Mouse (Mus musculus) liver, embryonic 14.5 days (tissue): ENCODE results near the gene Mex3a. TPM values are rescaled to one million over a fixed set of nuclear protein-coding genes. Genes with fewer than 3 reads are reported as not detected.

Source experiments
- ATAC-seq: fragments of 200-750 bp; cut with Nextera tagmentation; 2 replicates; pipeline ENCODE4 v1.8.0; 2017; ENCODE audit warnings: moderate number of reproducible peaks, mild to moderate bottlenecking, moderate library complexity; ENCODE audit not compliant: insufficient read depth
- DNase-seq, 3 experiments: peaks; one replicate each; pipeline ENCODE4 v3.0.0-alpha.2; 2012 to 2013; ENCODE audit warnings: low read depth in 3 of 3, low spot score in 3 of 3
- H3K27ac ChIP-seq: fragments of 300-500 bp; sonication (generic); 2 replicates; pipeline ENCODE4 v1.5.1; 2014; ENCODE audit warnings: moderate library complexity, mild to moderate bottlenecking, control low read depth, inconsistent platforms
- H3K27me3 ChIP-seq: fragments of 300-500 bp; sonication (generic); 2 replicates; pipeline ENCODE4 v1.6.1; 2014; ENCODE audit warnings: mild to moderate bottlenecking, low read length, moderate library complexity; ENCODE audit not compliant: control insufficient read depth, insufficient read depth
- H3K36me3 ChIP-seq: fragments of 300-500 bp; sonication (generic); replicated peaks from 2 replicates; pipeline ENCODE4 v1.6.1; 2014; ENCODE audit warnings: low read depth; ENCODE audit not compliant: control insufficient read depth, insufficient read depth
- H3K4me1 ChIP-seq, 2 experiments: fragments of 200-500 bp in 1 of 2; fragments of 300-500 bp in 1 of 2; sonication (generic) in 1 of 2; replicated peaks; 2 replicates each; pipeline ENCODE4 v1.6.1; 2012 to 2014; ENCODE audit warnings: antibody characterized with exemption in 1 of 2, inconsistent platforms in 1 of 2, low read length in 1 of 2; ENCODE audit not compliant: control insufficient read depth in 2 of 2, insufficient read depth in 2 of 2
- H3K4me2 ChIP-seq: fragments of 300-500 bp; sonication (generic); 2 replicates; pipeline ENCODE4 v1.6.1; 2014; ENCODE audit warnings: low read depth, mild to moderate bottlenecking, control low read depth, moderate library complexity
- H3K4me3 ChIP-seq, 2 experiments: fragments of 200-500 bp in 1 of 2; fragments of 300-500 bp in 1 of 2; sonication (generic) in 1 of 2; 2 replicates each; pipeline ENCODE4 v1.5.1; 2012 to 2014; ENCODE audit warnings: low read depth in 2 of 2, low read length in 2 of 2, mild to moderate bottlenecking in 2 of 2, control low read depth in 1 of 2, inconsistent platforms in 1 of 2, moderate library complexity in 1 of 2; ENCODE audit not compliant: insufficient read depth in 1 of 2
- H3K9ac ChIP-seq: fragments of 300-500 bp; sonication (generic); replicated peaks from 2 replicates; pipeline ENCODE4 v1.6.1; 2014; ENCODE audit warnings: mild to moderate bottlenecking, control low read depth, moderate library complexity
- H3K9me3 ChIP-seq: fragments of 300-500 bp; sonication (generic); 2 replicates; pipeline ENCODE4 v1.6.1; 2016; ENCODE audit warnings: low read length, mixed read lengths; ENCODE audit not compliant: control insufficient read depth
- CTCF ChIP-seq: IDR thresholded peaks from 2 replicates; pipeline ENCODE4 v1.5.1; 2016; ENCODE audit warnings: antibody characterized with exemption, low read depth, control low read depth
- EP300 ChIP-seq: IDR thresholded peaks from 2 replicates; pipeline ENCODE4 v1.6.1; 2016; ENCODE audit warnings: antibody characterized with exemption, low read depth
- WGBS: fragments of 180-500 bp; shearing (Covaris S2); extraction: QIAGEN DNeasy Blood & Tissue Kit; methylation state at CpG from one replicate; pipeline ENCODE4 v1.1.7; 2014; ENCODE audit not compliant: insufficient replicate concordance; 5-methylcytosine and 5-hydroxymethylcytosine counted together
- polyA plus RNA-seq, 2 experiments: library from polyadenylated mRNA; depleted of rRNA in 1 of 2; stranded (reverse) in 1 of 2; unstranded in 1 of 2; fragments of >200 nt; fragmentation: Nextera tagmentation in 1 of 2; extraction: Ambion mirVana in 1 of 2; gene quantifications; 2 replicates each; pipeline versions ENCODE4 v1.2.1 to v1.2.3; 2012 to 2014

The Mex3a gene
- polyA plus RNA-seq, 2 experiments = 0.74 to 1.1 TPM

GRCm38 (mm10) chr3:88552082-88552645 is 20.0 kb downstream of the Mex3a start:
- peak overlapping the region; percentile 74 for H3K27ac ChIP-seq
- H3K9ac ChIP-seq = peak overlapping the region; percentile 77
- H3K4me2 ChIP-seq = peak overlapping the region; percentile 96
- TF ChIP-seq CTCF = no peak
- no peak for TF ChIP-seq EP300
- H3K4me1 ChIP-seq = peaks cover 9 to 16% of the 10 kb centered on the region in 2 experiments
- H3K4me3 ChIP-seq = peak overlapping the region; percentile 88 to 96
- H3K9me3 ChIP-seq = no peaks in the 10 kb centered on the region
- peaks cover 5% of the 10 kb centered on the region for H3K36me3 ChIP-seq
- no peak for DNase-seq
- no peak for ATAC-seq
- H3K27me3 ChIP-seq = no peaks in the 10 kb centered on the region
- 11% methylated on average over 16 of the region's 16 CpGs for WGBS

DNA sequence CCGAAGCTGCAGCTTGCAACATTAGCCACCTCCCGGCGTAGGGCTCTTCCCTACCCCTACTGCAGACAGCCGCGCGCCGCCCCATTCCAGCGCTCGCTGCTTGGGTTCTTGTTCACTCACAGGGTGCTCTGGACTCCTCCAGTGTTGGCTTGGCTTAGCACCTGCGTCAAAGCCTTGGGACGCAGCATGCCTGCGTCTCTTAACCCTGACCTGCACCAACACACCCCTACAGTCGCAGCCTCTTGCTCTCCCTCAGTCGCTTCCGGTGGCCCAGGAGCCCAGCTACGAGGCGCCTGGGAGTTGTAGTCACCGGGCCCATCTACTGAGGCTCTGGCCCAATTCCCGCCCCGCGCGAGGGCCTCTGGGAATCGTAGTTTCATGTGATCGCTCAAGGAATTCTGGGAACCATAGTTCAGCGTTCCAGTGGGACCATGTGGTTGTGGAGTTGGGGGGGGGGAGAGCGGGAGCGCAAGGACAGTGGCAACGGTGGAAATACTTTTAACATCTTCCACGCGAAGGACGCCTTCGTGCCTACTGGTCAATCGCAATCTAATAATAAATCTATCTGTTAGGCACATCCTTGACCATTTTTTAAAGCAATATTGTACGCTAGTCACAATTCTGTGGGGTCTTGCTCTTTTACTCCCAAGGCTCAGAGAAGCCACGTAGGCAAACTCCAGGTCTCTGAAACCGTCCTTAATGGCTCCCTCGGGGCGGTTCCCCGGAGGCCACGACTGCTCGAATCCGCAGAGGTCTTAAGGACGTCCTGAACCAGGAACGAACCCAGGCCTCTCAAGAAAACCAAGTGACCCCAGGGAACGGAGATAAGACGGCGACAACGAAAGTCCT is 20.7 kb downstream of the Mex3a start, which contains the start of gene Lamtor2:
Gene Lamtor2 (minus strand): TSS at position 399 of the 849 bp plus-strand sequence.
- Histone ChIP-seq H3K27ac (peak within 1 kb of the TSS; percentile 86), H3K4me1 (peaks cover 9 to 15% of the 10 kb centered on the region in 2 experiments), H3K27me3 (no peaks in the 10 kb centered on the region), H3K36me3 (peaks cover 8% of the 10 kb centered on the region), H3K4me3 (peak within 1 kb of the TSS; percentile 88 to 96), H3K9ac (peak within 1 kb of the TSS; percentile 87), H3K4me2 (peak within 1 kb of the TSS; percentile 96), H3K9me3 (no peaks in the 10 kb centered on the region)
- DNase-seq (peak; percentile 94 to 96 (median 96)), ATAC-seq (peak; percentile 84)
- no peak for TF ChIP-seq CTCF
- TF ChIP-seq EP300 = no peak
- WGBS = under 1% methylated on average over 48 of the region's 48 CpGs

GRCm38 (mm10) chr3:88553525-88553879 is 21.3 kb downstream of the Mex3a start, which contains the start of gene Ubqln4:
TSS of gene Ubqln4 (plus strand) at chr3:88553758.
- Histone ChIP-seq H3K4me1 (peaks cover 9 to 15% of the 10 kb centered on the region in 2 experiments), H3K4me2 (peak within 1 kb of the TSS; percentile 96), H3K27me3 (no peaks in the 10 kb centered on the region), H3K36me3 (peaks cover 9% of the 10 kb centered on the region), H3K4me3 (peak within 1 kb of the TSS; percentile 88 to 96), H3K27ac (peak within 1 kb of the TSS; percentile 86), H3K9ac (peak within 1 kb of the TSS; percentile 87), H3K9me3 (no peaks in the 10 kb centered on the region)
- no peak for TF ChIP-seq EP300
- peak; percentile 72 for TF ChIP-seq CTCF
- ATAC-seq = peak; percentile 83
- WGBS = under 1% methylated on average over 37 of the region's 37 CpGs
- DNase-seq = peak; percentile 71 to 80 (median 73)

DNA sequence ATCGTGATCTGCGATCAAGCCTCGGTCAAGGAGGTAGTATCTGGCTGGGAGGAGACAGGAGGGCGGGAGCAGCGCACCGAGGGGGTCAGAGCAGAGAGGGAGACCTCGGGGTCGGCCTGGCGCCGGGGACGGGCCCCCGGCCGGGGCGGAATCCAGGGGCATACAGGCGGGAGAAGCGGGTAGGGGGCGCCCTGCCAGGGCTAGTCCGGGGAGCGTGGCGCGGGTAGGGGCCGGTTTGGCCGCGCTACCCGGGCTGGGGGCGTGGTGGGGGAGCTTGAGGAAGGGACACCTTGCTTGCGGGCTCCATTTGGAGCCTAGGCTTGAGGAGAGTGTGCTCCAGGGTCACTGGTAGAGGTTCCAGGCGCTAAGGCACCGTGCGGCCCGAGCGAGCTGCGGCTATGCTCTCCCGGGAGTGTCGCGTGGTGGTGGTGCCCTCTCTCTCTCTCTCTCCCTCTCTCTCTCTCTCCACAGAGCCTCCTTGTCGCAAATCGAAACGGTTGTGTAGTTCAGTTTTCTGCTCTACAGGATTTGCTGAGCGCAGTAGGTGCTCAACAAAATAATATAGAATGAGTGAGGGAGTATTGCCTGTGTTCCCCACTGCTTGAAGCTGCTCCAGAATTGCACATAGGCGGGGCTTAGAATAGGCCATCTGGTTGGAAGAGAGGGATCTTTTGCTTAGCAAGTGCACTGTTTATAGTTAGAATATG is 21.8 kb downstream of the Mex3a start:
- DNase-seq = peak in 2 of 3 experiments; percentile 49 to 55

More for the DNA sequence above, 21.8 kb downstream of the Mex3a start:
- Histone ChIP-seq H3K4me3 (peak overlapping the region; percentile 87 to 88), H3K36me3 (peaks cover 9% of the 10 kb centered on the region), H3K27ac (peak overlapping the region; percentile 80), H3K9ac (peak overlapping the region; percentile 87), H3K4me1 (peaks cover 9 to 15% of the 10 kb centered on the region in 2 experiments), H3K27me3 (no peaks in the 10 kb centered on the region), H3K9me3 (no peaks in the 10 kb centered on the region), H3K4me2 (peak overlapping the region; percentile 96)
- TF ChIP-seq CTCF = no peak
- no peak for TF ChIP-seq EP300
- under 1% methylated on average over 39 of the region's 41 CpGs for WGBS
- peak; percentile 21; the same call in 1 of the 2 replicates for ATAC-seq
